Mouse (Mus musculus) kidney, embryonic 14.5 days (tissue): ENCODE measurements around the gene Taar8c. TPM values are rescaled to one million over a fixed set of nuclear protein-coding genes. Genes with fewer than 3 reads are reported as not detected.
"Not testable (repeated sequence)": the region's sequence is repeated elsewhere in the genome, so short reads cannot be mapped to it uniquely, and the experiment has no call there.

Experiments used
- ATAC-seq: fragments of 200-750 bp; cut with Nextera tagmentation; 2 replicates; pipeline ENCODE4 v1.8.0; 2017; ENCODE audit warnings: moderate number of reproducible peaks, mild to moderate bottlenecking, moderate TSS enrichment, moderate library complexity; ENCODE audit not compliant: low FRiP score, low TSS enrichment
- H3K27ac ChIP-seq: fragments of 300-500 bp; sonication (generic); 2 replicates; pipeline ENCODE4 v1.5.1; 2014; ENCODE audit warnings: low read depth, mild to moderate bottlenecking, low read length, moderate library complexity, mixed read lengths
- H3K27me3 ChIP-seq: fragments of 300-500 bp; sonication (generic); 2 replicates; pipeline ENCODE4 v1.6.1; 2014; ENCODE audit warnings: mild to moderate bottlenecking, low read length; ENCODE audit not compliant: control insufficient read depth, insufficient read depth
- H3K36me3 ChIP-seq: fragments of 300-500 bp; sonication (generic); 2 replicates; pipeline ENCODE4 v1.6.1; 2014; ENCODE audit warnings: low read length, mixed read lengths; ENCODE audit not compliant: control insufficient read depth, insufficient read depth
- H3K4me1 ChIP-seq: fragments of 300-500 bp; sonication (generic); 2 replicates; pipeline ENCODE4 v1.6.1; 2014; ENCODE audit warnings: low read length, mixed read lengths; ENCODE audit not compliant: control insufficient read depth, insufficient read depth
- H3K4me2 ChIP-seq: fragments of 300-500 bp; sonication (generic); replicated peaks from 2 replicates; pipeline ENCODE4 v1.6.1; 2014; ENCODE audit warnings: low read depth, mild to moderate bottlenecking, low read length
- H3K4me3 ChIP-seq: fragments of 300-500 bp; sonication (generic); 2 replicates; pipeline ENCODE4 v1.5.1; 2014; ENCODE audit warnings: mild to moderate bottlenecking, low read length
- H3K9ac ChIP-seq: fragments of 300-500 bp; sonication (generic); 2 replicates; pipeline ENCODE4 v1.6.1; 2014; ENCODE audit warnings: low read depth, mild to moderate bottlenecking, low read length, moderate library complexity
- H3K9me3 ChIP-seq: fragments of 300-500 bp; sonication (generic); 2 replicates; pipeline ENCODE4 v1.6.1; 2016; ENCODE audit warnings: low read length; ENCODE audit not compliant: control insufficient read depth
- WGBS: fragments of 180-500 bp; shearing (Covaris S2); extraction: QIAGEN DNeasy Blood & Tissue Kit; methylation state at CpG from one replicate; pipeline ENCODE4 v1.1.7; 2014; 5-methylcytosine and 5-hydroxymethylcytosine counted together
- polyA plus RNA-seq: library from polyadenylated mRNA; unstranded; fragments of >200 nt; fragmentation: Nextera tagmentation; extraction: Ambion mirVana; gene quantifications from 2 replicates; pipeline ENCODE4 v1.2.1, GENCODE M21; 2014

Gene Taar8c
- polyA plus RNA-seq, 1 experiment from 2014 or later, result not detected

DNA sequence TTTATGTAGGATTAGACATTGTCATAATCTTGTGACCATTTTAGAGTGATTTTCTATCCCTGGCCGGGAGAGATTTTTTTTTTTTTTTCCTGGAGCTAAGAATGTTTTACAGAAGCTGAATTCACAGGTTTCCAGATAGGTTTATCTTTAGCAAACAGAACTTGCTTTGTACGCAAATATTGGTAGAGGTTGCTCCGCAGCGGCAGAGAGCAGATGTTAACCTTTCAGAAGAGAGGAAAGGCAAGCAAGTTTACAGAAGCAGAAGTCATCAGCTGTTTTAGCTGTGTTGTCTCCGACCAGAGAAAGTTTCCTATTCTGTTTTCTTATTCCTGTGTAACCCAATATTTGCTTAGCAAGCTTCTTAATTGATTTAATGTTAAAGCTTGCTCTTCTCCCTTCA, 15.2 kb downstream of the Taar8c start:
- Histone ChIP-seq H3K27me3 (no peaks in the 10 kb centered on the region), H3K4me3 (no peak overlapping the region), H3K27ac (no peak overlapping the region), H3K9me3 (no peaks in the 10 kb centered on the region), H3K9ac (no peak overlapping the region), H3K36me3 (no peaks in the 10 kb centered on the region), H3K4me2 (no peak overlapping the region), H3K4me1 (no peaks in the 10 kb centered on the region)
- ATAC-seq, result no peak
- 76% methylated on average over 5 of the region's 5 CpGs for WGBS

- Histone ChIP-seq H3K9ac (no peak overlapping the region), H3K4me1 (no peaks in the 10 kb centered on the region), H3K27me3 (no peaks in the 10 kb centered on the region), H3K36me3 (no peaks in the 10 kb centered on the region), H3K9me3 (no peaks in the 10 kb centered on the region), H3K27ac (no peak overlapping the region), H3K4me3 (no peak overlapping the region), H3K4me2 (no peak overlapping the region)
- 88% methylated on average over 5 of the region's 5 CpGs for WGBS
- no peak for ATAC-seq
Measured at GRCm38 (mm10) chr10:24085936-24086335, 15.8 kb downstream of the Taar8c start.

DNA sequence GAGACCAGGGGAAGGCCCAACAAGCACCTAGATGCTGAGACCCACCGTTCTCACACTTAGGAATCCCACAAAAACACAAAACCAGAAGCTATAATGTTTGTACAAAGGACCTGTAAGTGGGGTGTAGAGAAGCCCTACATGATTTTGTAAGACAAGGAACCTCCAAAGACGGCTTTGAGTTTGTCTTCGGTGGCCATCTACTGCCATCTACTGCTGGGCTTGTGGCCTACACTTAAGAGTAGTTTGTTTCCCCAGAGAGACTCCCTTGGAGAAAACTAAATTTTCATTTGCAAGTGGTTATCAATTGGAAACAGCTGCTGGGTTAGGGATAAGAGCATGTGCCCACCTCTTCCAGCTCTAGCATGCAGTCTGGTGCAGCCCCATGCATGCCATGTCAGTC, 21.5 kb downstream of the Taar8c start:
- H3K4me2 ChIP-seq, result no peak overlapping the region
- WGBS, result 50% methylated on average over 3 of the region's 3 CpGs
- H3K27ac ChIP-seq, result no peak overlapping the region
- no peak overlapping the region for H3K4me3 ChIP-seq
- no peaks in the 10 kb centered on the region for H3K36me3 ChIP-seq
- H3K9me3 ChIP-seq, result no peaks in the 10 kb centered on the region
- no peak overlapping the region for H3K9ac ChIP-seq
- H3K27me3 ChIP-seq, result no peaks in the 10 kb centered on the region
- no peaks in the 10 kb centered on the region for H3K4me1 ChIP-seq
- no peak for ATAC-seq

- not testable (repeated sequence) for H3K4me1 ChIP-seq, H3K27ac ChIP-seq, H3K4me2 ChIP-seq, H3K27me3 ChIP-seq, H3K9me3 ChIP-seq, H3K36me3 ChIP-seq, ATAC-seq, H3K4me3 ChIP-seq, H3K9ac ChIP-seq
- WGBS, result 83% methylated on average over 2 of the region's 4 CpGs
Measured at GRCm38 (mm10) chr10:24076200-24076599, 25.5 kb downstream of the Taar8c start, which contains the start of gene Taar8a. Taar8a (plus strand) TSS chr10:24076500.

DNA sequence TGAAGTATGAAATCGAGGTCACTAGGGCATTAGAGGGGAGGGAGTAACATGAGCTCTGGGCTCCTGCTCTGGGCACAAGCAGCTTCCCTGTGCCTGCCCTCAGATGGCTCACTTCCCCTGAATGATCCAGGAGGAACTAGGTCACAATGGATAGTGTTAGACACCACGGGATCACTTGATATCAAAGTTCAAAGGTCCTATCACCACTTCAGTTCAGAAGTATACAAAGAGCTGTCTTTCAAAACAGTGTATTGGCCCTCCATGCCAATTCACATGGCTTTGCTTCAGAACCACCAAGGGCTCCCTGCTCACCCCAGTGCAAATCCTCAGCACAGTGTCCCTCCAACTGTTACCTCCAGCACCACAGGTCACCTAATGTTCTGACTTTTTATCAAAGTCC, 27.0 kb downstream of the Taar8c start:
- H3K36me3 ChIP-seq, H3K27me3 ChIP-seq, H3K4me2 ChIP-seq, H3K9ac ChIP-seq, ATAC-seq, H3K9me3 ChIP-seq, H3K4me1 ChIP-seq, H3K4me3 ChIP-seq, H3K27ac ChIP-seq: not testable (repeated sequence)
- 23% methylated on average over 2 of the region's 2 CpGs for WGBS

- Histone ChIP-seq H3K36me3 (no peaks in the 10 kb centered on the region), H3K9ac (no peak overlapping the region), H3K4me1 (no peaks in the 10 kb centered on the region), H3K4me2 (no peak overlapping the region), H3K27me3 (no peaks in the 10 kb centered on the region), H3K4me3 (no peak overlapping the region), H3K9me3 (no peaks in the 10 kb centered on the region), H3K27ac (no peak overlapping the region)
- ATAC-seq, result no peak
- WGBS, result 77% methylated on average over 3 of the region's 3 CpGs
Measured at GRCm38 (mm10) chr10:24058986-24059385, 42.7 kb downstream of the Taar8c start.

GRCm38 (mm10) chr10:24052039-24052438, 49.7 kb downstream of the Taar8c start:
- Histone ChIP-seq H3K4me3 (no peak overlapping the region), H3K9me3 (no peaks in the 10 kb centered on the region), H3K4me1 (no peaks in the 10 kb centered on the region), H3K27me3 (no peaks in the 10 kb centered on the region), H3K4me2 (no peak overlapping the region), H3K27ac (no peak overlapping the region), H3K36me3 (no peaks in the 10 kb centered on the region), H3K9ac (no peak overlapping the region)
- WGBS, result 81% methylated on average over 5 of the region's 5 CpGs
- no peak for ATAC-seq

Other genes with a start within 250 kb of the Taar8c start
- gene Vnn1, start 207.2 kb downstream of the Taar8c start, polyA plus RNA-seq, result 0.74 and 0.79 TPM in 2 replicates
- not detected in 2 replicates for gene Taar1, start 181.6 kb downstream of the Taar8c start, polyA plus RNA-seq
- not detected in 2 replicates for gene Taar2, start 163.3 kb downstream of the Taar8c start, polyA plus RNA-seq
- gene Taar3, start 152.4 kb downstream of the Taar8c start, polyA plus RNA-seq, result not detected in 2 replicates
- not detected in 2 replicates for gene Taar4, start 141.4 kb downstream of the Taar8c start, polyA plus RNA-seq
- gene Taar5, start 131.2 kb downstream of the Taar8c start, polyA plus RNA-seq, result not detected in 2 replicates
- not detected in 2 replicates for gene Taar6, start 116.3 kb downstream of the Taar8c start, polyA plus RNA-seq
- gene Taar7a, start 108.4 kb downstream of the Taar8c start, polyA plus RNA-seq, result not detected in 2 replicates
- not detected in 2 replicates for gene Taar7b, start 102.0 kb downstream of the Taar8c start, polyA plus RNA-seq
- not detected in 2 replicates for gene Taar7d, start 74.7 kb downstream of the Taar8c start, polyA plus RNA-seq
- gene Taar7e, start 64.3 kb downstream of the Taar8c start, polyA plus RNA-seq, result not detected in 2 replicates
- gene Taar7f, start 52.4 kb downstream of the Taar8c start, polyA plus RNA-seq, result not detected in 2 replicates
- gene Taar8a, start 25.4 kb downstream of the Taar8c start, polyA plus RNA-seq, result not detected in 2 replicates
- gene Taar8b, start 9.6 kb downstream of the Taar8c start, polyA plus RNA-seq, result not detected in 2 replicates
- not detected in 2 replicates for gene Taar9, start 7.6 kb upstream of the Taar8c start, polyA plus RNA-seq
- 67.8 and 95.5 TPM in 2 replicates for gene Stx7, start 47.4 kb upstream of the Taar8c start, polyA plus RNA-seq
- 18.1 and 29.7 TPM in 2 replicates for gene Moxd1, start 121.6 kb upstream of the Taar8c start, polyA plus RNA-seq